Mouse (Mus musculus) intestine, embryonic 14.5 days (tissue): ENCODE measurements around the gene Chrd. TPM values are rescaled to one million over a fixed set of nuclear protein-coding genes. Genes with fewer than 3 reads are reported as not detected.

Experiments
- ATAC-seq: fragments of 200-750 bp; cut with Nextera tagmentation; replicated peaks from 2 replicates; pipeline ENCODE4 v1.8.0; 2017; ENCODE audit warnings: low read depth, moderate number of reproducible peaks, moderate TSS enrichment, moderate library complexity; ENCODE audit not compliant: low FRiP score, low TSS enrichment
- DNase-seq: peaks from one replicate; pipeline ENCODE4 v3.0.0-alpha.2; 2018; ENCODE audit warnings: low spot score
- H3K27ac ChIP-seq: fragments of 300-500 bp; sonication (generic); 2 replicates; pipeline ENCODE4 v1.5.1; 2014; ENCODE audit warnings: low read depth, mild to moderate bottlenecking, control low read depth
- H3K27me3 ChIP-seq: fragments of 300-500 bp; sonication (generic); replicated peaks from 2 replicates; pipeline ENCODE4 v1.6.1; 2014; ENCODE audit warnings: low read length, control low read depth; ENCODE audit not compliant: control insufficient read depth, insufficient read depth
- H3K36me3 ChIP-seq: fragments of 300-500 bp; sonication (generic); 2 replicates; pipeline ENCODE4 v1.6.1; 2014; ENCODE audit warnings: low read length, control low read depth; ENCODE audit not compliant: control insufficient read depth, insufficient read depth
- H3K4me1 ChIP-seq: fragments of 300-500 bp; sonication (generic); replicated peaks from 2 replicates; pipeline ENCODE4 v1.6.1; 2014; ENCODE audit warnings: low read length, control low read depth, mixed read lengths; ENCODE audit not compliant: control insufficient read depth, insufficient read depth
- H3K4me2 ChIP-seq: fragments of 300-500 bp; sonication (generic); 2 replicates; pipeline ENCODE4 v1.6.1; 2014; ENCODE audit warnings: low read length
- H3K4me3 ChIP-seq: fragments of 300-500 bp; sonication (generic); 2 replicates; pipeline ENCODE4 v1.5.1; 2014; ENCODE audit warnings: low read depth, low read length, control low read depth, mixed read lengths
- H3K9ac ChIP-seq: fragments of 300-500 bp; sonication (generic); 2 replicates; pipeline ENCODE4 v1.6.1; 2014; ENCODE audit warnings: mild to moderate bottlenecking, low read length
- H3K9me3 ChIP-seq: fragments of 300-500 bp; sonication (generic); 2 replicates; pipeline ENCODE4 v1.6.1; 2016; ENCODE audit warnings: low read length, control low read depth; ENCODE audit not compliant: control insufficient read depth
- WGBS: fragments of 180-500 bp; shearing (Covaris S2); extraction: QIAGEN DNeasy Blood & Tissue Kit; methylation state at CpG from one replicate; pipeline ENCODE4 v1.1.7; 2014; 5-methylcytosine and 5-hydroxymethylcytosine counted together
- polyA plus RNA-seq: library from polyadenylated mRNA; unstranded; fragments of >200 nt; fragmentation: Nextera tagmentation; extraction: Ambion mirVana; gene quantifications from 2 replicates; pipeline ENCODE4 v1.2.1, GENCODE M21; 2014

Chrd gene
- polyA plus RNA-seq, 1 experiment from 2014 or later: 4.2 TPM

GRCm38 (mm10) chr16:20708220-20708938, 24.5 kb upstream of the Chrd start:
- Histone ChIP-seq H3K9ac (no peak overlapping the region), H3K4me3 (no peak overlapping the region), H3K4me2 (no peak overlapping the region), H3K9me3 (no peaks in the 10 kb centered on the region), H3K4me1 (no peaks in the 10 kb centered on the region), H3K36me3 (peaks cover 72% of the 10 kb centered on the region), H3K27ac (no peak overlapping the region), H3K27me3 (no peaks in the 10 kb centered on the region)
- no peak; the same call in 1 of the 2 replicates for ATAC-seq
- DNase-seq: no peak
- 93% methylated on average over 21 of the region's 21 CpGs for WGBS

DNA sequence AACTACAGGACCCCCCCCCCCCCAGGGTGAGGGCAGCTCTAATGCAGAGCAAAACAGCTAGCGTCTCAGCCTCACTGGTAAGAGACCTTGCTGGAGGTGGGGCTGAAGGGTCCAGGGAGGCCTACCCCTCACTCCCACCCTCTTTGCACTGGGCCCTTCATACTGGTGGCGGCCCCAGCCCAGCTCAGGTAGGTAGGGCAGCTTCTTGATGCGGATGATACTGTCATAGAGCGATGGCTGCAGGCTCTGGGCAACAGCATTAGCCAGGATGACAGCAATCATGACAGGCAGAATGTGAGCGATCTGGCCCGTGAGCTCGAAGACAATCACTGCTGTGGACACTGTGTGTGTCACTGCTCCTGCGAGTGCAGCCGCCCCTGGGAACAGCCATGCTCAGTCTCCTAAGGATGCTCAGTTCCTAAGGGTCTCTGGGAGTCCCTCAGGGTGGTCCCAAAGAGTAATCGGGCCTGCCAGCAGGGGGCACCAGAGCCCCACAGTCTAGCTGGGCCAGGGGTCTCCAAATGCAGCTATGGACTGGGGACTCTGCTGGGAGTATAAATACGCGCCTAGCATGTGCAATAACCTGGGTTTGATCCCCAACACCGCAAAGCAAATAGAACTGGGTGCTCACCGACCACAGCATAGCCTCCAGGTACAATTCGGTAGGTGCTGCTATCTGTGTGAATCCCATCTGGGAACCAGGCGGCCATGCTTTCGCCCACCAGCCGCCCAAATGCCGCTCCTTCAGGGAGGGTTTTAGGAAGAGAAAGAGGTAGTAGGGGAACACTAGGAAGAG, 23.8 kb upstream of the Chrd start:
- Histone ChIP-seq H3K9me3 (no peaks in the 10 kb centered on the region), H3K36me3 (peaks cover 70% of the 10 kb centered on the region), H3K4me2 (no peak overlapping the region), H3K27me3 (no peaks in the 10 kb centered on the region), H3K4me1 (no peaks in the 10 kb centered on the region), H3K27ac (no peak overlapping the region), H3K9ac (no peak overlapping the region), H3K4me3 (no peak overlapping the region)
- DNase-seq: peak; percentile 82
- 77% methylated on average over 19 of the region's 19 CpGs for WGBS
- no peak for ATAC-seq

DNA sequence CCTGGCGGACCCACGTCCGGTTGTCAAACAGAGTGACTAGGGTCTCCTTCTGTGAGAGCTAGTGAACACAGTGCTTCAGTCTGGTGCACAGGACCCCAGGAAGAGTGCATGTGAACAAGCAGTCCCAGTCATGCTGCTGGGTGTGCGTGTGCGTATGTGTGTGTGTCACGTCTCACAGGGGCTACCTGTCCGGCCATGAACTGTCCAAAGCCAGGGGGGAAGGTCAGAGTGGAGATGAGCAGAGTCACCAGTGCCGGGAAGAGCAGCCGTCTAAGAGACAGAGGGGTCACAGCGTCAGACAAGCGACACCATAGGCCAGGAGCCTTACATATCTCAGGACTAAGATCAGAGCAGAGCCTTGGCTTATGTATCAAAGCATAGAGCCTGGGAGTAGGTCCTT, 22.6 kb upstream of the Chrd start:
- H3K9ac ChIP-seq: no peak overlapping the region
- no peaks in the 10 kb centered on the region for H3K9me3 ChIP-seq
- no peak overlapping the region for H3K4me2 ChIP-seq
- no peak for DNase-seq
- no peak overlapping the region for H3K27ac ChIP-seq
- H3K4me3 ChIP-seq: no peak overlapping the region
- ATAC-seq: no peak
- WGBS: 92% methylated on average over 11 of the region's 11 CpGs
- H3K27me3 ChIP-seq: no peaks in the 10 kb centered on the region
- H3K4me1 ChIP-seq: peaks cover 9% of the 10 kb centered on the region
- peaks cover 67% of the 10 kb centered on the region for H3K36me3 ChIP-seq

- no peak overlapping the region for H3K9ac ChIP-seq
- H3K27me3 ChIP-seq: no peaks in the 10 kb centered on the region
- H3K4me1 ChIP-seq: peaks cover 11% of the 10 kb centered on the region
- H3K4me3 ChIP-seq: no peak overlapping the region
- no peak overlapping the region for H3K27ac ChIP-seq
- H3K36me3 ChIP-seq: peaks cover 63% of the 10 kb centered on the region
- H3K4me2 ChIP-seq: no peak overlapping the region
- H3K9me3 ChIP-seq: no peaks in the 10 kb centered on the region
- DNase-seq (no peak), ATAC-seq (no peak)
- 87% methylated on average over 4 of the region's 4 CpGs for WGBS
Observed at GRCm38 (mm10) chr16:20710810-20711209, 22.1 kb upstream of the Chrd start.

- Histone ChIP-seq H3K9me3 (no peaks in the 10 kb centered on the region), H3K4me2 (no peak overlapping the region), H3K27ac (no peak overlapping the region), H3K9ac (no peak overlapping the region), H3K27me3 (no peaks in the 10 kb centered on the region), H3K4me3 (no peak overlapping the region), H3K4me1 (peaks cover 13% of the 10 kb centered on the region), H3K36me3 (peaks cover 50% of the 10 kb centered on the region)
- no peak for ATAC-seq
- 81% methylated on average over 9 of the region's 9 CpGs for WGBS
- DNase-seq: no peak
Observed at GRCm38 (mm10) chr16:20712190-20712589, 20.7 kb upstream of the Chrd start.

DNA sequence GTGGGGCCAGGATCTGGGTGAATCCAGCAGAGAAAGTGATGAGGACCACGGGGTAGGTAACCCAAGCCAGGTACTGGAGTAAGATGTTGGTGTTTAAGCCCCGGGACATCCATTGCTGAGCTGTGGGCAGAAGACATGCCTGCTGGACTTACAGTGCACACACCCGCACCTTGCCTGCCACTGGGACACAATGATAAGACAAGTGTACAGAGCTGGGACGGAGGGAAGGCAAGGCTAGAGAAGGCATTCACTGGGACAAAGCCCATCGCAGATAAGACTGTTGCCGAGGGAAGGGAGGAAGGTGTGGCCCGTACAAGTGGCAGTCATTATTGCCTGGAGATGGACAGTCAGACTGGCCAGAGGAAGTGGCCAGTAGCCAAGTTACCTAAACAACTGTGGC, 20.0 kb upstream of the Chrd start:
- DNase-seq: no peak
- ATAC-seq: no peak
- no peaks in the 10 kb centered on the region for H3K27me3 ChIP-seq
- H3K9me3 ChIP-seq: no peaks in the 10 kb centered on the region
- 81% methylated on average over 7 of the region's 7 CpGs for WGBS
- peaks cover 13% of the 10 kb centered on the region for H3K4me1 ChIP-seq
- peaks cover 43% of the 10 kb centered on the region for H3K36me3 ChIP-seq
- no peak overlapping the region for H3K4me3 ChIP-seq
- H3K27ac ChIP-seq: no peak overlapping the region
- H3K4me2 ChIP-seq: no peak overlapping the region
- no peak overlapping the region for H3K9ac ChIP-seq

GRCm38 (mm10) chr16:20714307-20715080, 18.4 kb upstream of the Chrd start:
- peaks cover 20% of the 10 kb centered on the region for H3K4me1 ChIP-seq
- no peak overlapping the region for H3K27ac ChIP-seq
- no peak for ATAC-seq
- DNase-seq: no peak
- H3K27me3 ChIP-seq: no peaks in the 10 kb centered on the region
- peak overlapping the region; percentile 61; the same call in 1 of the 2 replicates for H3K4me3 ChIP-seq
- peaks cover 33% of the 10 kb centered on the region for H3K36me3 ChIP-seq
- H3K9ac ChIP-seq: no peak overlapping the region
- H3K9me3 ChIP-seq: no peaks in the 10 kb centered on the region
- H3K4me2 ChIP-seq: peak overlapping the region; percentile 86
- WGBS: 49% methylated on average over 11 of the region's 11 CpGs

DNA sequence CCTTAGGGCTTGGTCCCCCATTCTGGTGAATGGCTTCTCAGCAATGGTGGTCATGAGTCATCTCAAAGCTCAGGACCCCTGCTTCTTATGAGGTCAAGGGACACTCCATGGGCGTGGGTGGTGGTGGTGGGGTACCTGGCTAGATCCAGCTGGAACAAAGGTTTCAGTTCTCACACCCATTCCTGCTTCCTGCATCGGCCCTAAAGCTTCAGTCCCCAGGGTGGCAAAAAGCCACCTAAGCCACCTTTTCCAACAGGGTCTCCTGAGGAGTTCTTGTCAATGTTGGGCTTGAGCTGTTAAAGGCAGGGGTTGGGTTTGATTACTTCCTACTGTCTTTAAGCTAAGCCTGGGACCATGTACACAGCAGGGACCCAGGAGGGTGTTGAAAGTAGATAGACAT, 17.8 kb upstream of the Chrd start:
- H3K27me3 ChIP-seq: no peaks in the 10 kb centered on the region
- ATAC-seq: no peak
- peaks cover 35% of the 10 kb centered on the region for H3K36me3 ChIP-seq
- whole genome bisulfite sequencing: 54% methylated on average over 2 of the region's 2 CpGs
- H3K4me2 ChIP-seq: peak overlapping the region; percentile 86
- H3K4me3 ChIP-seq: peak overlapping the region; percentile 61
- peak overlapping the region; percentile 65 for H3K9ac ChIP-seq
- H3K27ac ChIP-seq: no peak overlapping the region
- DNase-seq: no peak
- no peaks in the 10 kb centered on the region for H3K9me3 ChIP-seq
- H3K4me1 ChIP-seq: peaks cover 20% of the 10 kb centered on the region
